In the genomic region with DNA sequence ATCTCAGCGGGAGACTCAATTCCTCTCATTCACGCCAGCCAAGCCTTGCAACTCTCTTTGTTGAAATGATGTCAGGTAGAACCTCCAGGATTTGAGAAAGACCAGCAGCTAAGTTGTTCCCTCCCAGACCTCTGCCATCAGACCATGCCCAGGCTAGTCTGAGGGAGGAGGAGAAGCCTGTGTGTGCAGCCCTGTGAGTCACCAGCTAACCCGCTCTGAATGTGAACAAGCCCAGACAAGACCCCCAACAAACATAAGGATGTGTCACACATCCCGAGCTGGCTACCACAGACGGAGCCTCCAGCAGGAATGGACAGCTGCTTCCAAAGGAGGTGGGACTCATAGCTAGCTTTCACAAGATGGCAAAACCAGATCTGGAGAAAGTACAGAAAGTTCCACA, we compare ENCODE assay signal across 15 mouse cellular contexts. TPM values are rescaled to one million over a fixed set of nuclear protein-coding genes. Genes with fewer than 3 reads are reported as not detected.
DNase-seq lines count a peak whose midpoint lies in the region; ATAC-seq and TF ChIP-seq lines count a peak whose summit lies in the region.
"Had no signal": no experiment of that assay in that cellular context is flagged by ENCODE, and none has a peak within 500 bp of the region (broad histone marks: within the 10 kb centered on the region; RNA-seq: fewer than 3 reads in every experiment).

No protein-coding gene starts in this region.

- DNase-seq in right cerebral cortex, postnatal 10 days (ENCODE audit: low spot score in 2 of 2), result peak; percentile 43 to 61
- DNase-seq in right cerebral cortex, postnatal 36 days (ENCODE audit: low spot score in 2 of 2), result no peak
- no peak for DNase-seq in ES-E14 (ENCODE audit: low read depth, low spot score)
- DNase-seq in fat pad, adult 2 months (ENCODE audit: extremely low read depth, low read depth, low spot score), result peak; percentile 43
- DNase-seq in cerebellum, postnatal 25 days, result no peak
- DNase-seq in thymus, postnatal 0 days (ENCODE audit: low spot score), result no peak
- DNase-seq: cerebellum, adult 11 months; cerebellum, postnatal 14 days; kidney, postnatal 4 days; midbrain, embryonic 14.5 days; right cerebral cortex, postnatal 14 days had no signal

- ATAC-seq in activated CD4-positive, CD25-positive, alpha-beta regulatory T cell, adult 4 months, result no peak
- ATAC-seq: intestine, embryonic 15.5 days had no signal

- H3K9me3 ChIP-seq in ES-E14 (ENCODE audit: control insufficient read depth, insufficient read depth, low read depth, low read length), result no peaks in the 10 kb centered on the region
- H3K9me3 ChIP-seq: intestine, embryonic 15.5 days; lung, embryonic 15.5 days had no signal

- H3K27ac ChIP-seq in ES-E14 (ENCODE audit: insufficient read depth, low read depth, low read length, poor library complexity, severe bottlenecking), result peak overlapping the region; percentile 73
- H3K27ac ChIP-seq: hindbrain, embryonic 14.5 days; intestine, embryonic 15.5 days; lung, embryonic 15.5 days had no signal

- in situ Hi-C loops in ES-E14 (cut with MboI; ENCODE audit: low sequenced_read_pairs in 2 of 2, unreplicated experiment in 2 of 2), result no loop called here

- H3K4me1 ChIP-seq in ES-E14 (ENCODE audit: control insufficient read depth in 2 of 2, insufficient read depth in 2 of 2, low read length in 2 of 2, poor library complexity in 1 of 2), result peaks cover 13 to 40% of the 10 kb centered on the region in 2 experiments

- no peak overlapping the region for H3K9ac ChIP-seq in ES-E14 (ENCODE audit: insufficient read depth, low read depth, low read length, poor library complexity, severe bottlenecking)
- H3K9ac ChIP-seq: hindbrain, embryonic 14.5 days; intestine, embryonic 15.5 days; lung, embryonic 15.5 days had no signal

- H3K36me3 ChIP-seq in ES-E14 (ENCODE audit: control insufficient read depth, insufficient read depth, low read length, poor library complexity, severe bottlenecking), result no peaks in the 10 kb centered on the region
- H3K36me3 ChIP-seq: intestine, embryonic 15.5 days; lung, embryonic 15.5 days had no signal

- no peak overlapping the region for H3K4me3 ChIP-seq in ES-E14 (ENCODE audit: insufficient read depth in 1 of 2, low read depth in 1 of 2, low read length in 2 of 2, poor library complexity in 1 of 2, severe bottlenecking in 1 of 2)
- H3K4me3 ChIP-seq: intestine, embryonic 15.5 days; lung, embryonic 15.5 days had no signal

TF ChIP-seq in ES-E14, 5 proteins besides CTCF, POLR2A, EP300 and RAD21:
- TF ChIP-seq MAFK (IDR thresholded peaks at IDR 0.05; ENCODE audit: insufficient read depth, low read depth, low read length), result no peak
- TF ChIP-seq ZC3H11A (IDR thresholded peaks at IDR 0.05; ENCODE audit: borderline replicate concordance, low read depth, low read length), result no peak
- TF ChIP-seq CHD2 (IDR thresholded peaks at IDR 0.05; ENCODE audit: low read depth, low read length), result no peak
- no peak for TF ChIP-seq ZNF384 (IDR thresholded peaks at IDR 0.05; ENCODE audit: low read depth, low read length)
- TF ChIP-seq HCFC1 (IDR thresholded peaks at IDR 0.05; ENCODE audit: borderline replicate concordance, insufficient read depth, low read length), result no peak

RNA-seq across cellular contexts. Expression of a gene that starts 35.6 kb away (rescaled TPM):
- total RNA-seq in ES-E14 (2012; rRNA removed), result 414 and 791 TPM in 2 replicates
- polyA plus RNA-seq in activated CD4-positive, CD25-positive, alpha-beta regulatory T cell, adult 4 months (2017; shearing (Covaris generic)), result under 1 TPM; 0.09 to 0.17 TPM
- polyA plus RNA-seq in thymus, postnatal 0 days (2015; fragmentation: Nextera tagmentation; extraction: Ambion mirVana), result 22.1 and 22.9 TPM in 2 replicates

RNA-seq across cellular contexts. Expression of a gene that starts 57.1 kb away (rescaled TPM):
- total RNA-seq in ES-E14 (2012; rRNA removed), result 67.6 and 101 TPM in 2 replicates
- 10 to 100 TPM; 18.5 to 19.9 TPM for polyA plus RNA-seq in activated CD4-positive, CD25-positive, alpha-beta regulatory T cell, adult 4 months (2017; shearing (Covaris generic))
- 34.0 and 35.0 TPM in 2 replicates for polyA plus RNA-seq in thymus, postnatal 0 days (2015; fragmentation: Nextera tagmentation; extraction: Ambion mirVana)

Comparison
In these comparisons a context has a peak if more than half of its experiments do, and no peak if none do; other contexts are left out.
1. DNase-seq: peak in right cerebral cortex, postnatal 10 days (2 of 2) and fat pad, adult 2 months (single experiment); none in right cerebral cortex, postnatal 36 days (0 of 2), ES-E14 (single experiment), cerebellum, postnatal 25 days (0 of 2) and thymus, postnatal 0 days (single experiment).
2. RNA of a gene that starts 35.6 kb away (polyA plus RNA-seq): 22.1 to 22.9 TPM in thymus, postnatal 0 days; 0.09 to 0.17 TPM in activated CD4-positive, CD25-positive, alpha-beta regulatory T cell, adult 4 months; every median in the first group is over 10 times any median in the second.